Mouse (Mus musculus) lung, postnatal 0 days (tissue): ENCODE results near the gene Sec16b. TPM values are rescaled to one million over a fixed set of nuclear protein-coding genes. Genes with fewer than 3 reads are reported as not detected.
A peak's percentile ranks its signal among the peaks of the same experiment; 100 is the strongest.

Experiments used
- ATAC-seq: fragments of 200-750 bp; cut with Nextera tagmentation; 2 replicates; pipeline ENCODE4 v1.8.0; 2017; ENCODE audit warnings: moderate library complexity
- DNase-seq: peaks from one replicate; pipeline ENCODE4 v3.0.0-alpha.2; 2016; ENCODE audit warnings: low spot score
- H3K27ac ChIP-seq: fragments of 300-500 bp; sonication (generic); 2 replicates; pipeline ENCODE4 v1.5.1; 2014; ENCODE audit warnings: antibody characterized with exemption, mild to moderate bottlenecking, low read length, mixed read lengths
- H3K27me3 ChIP-seq: fragments of 300-500 bp; sonication (generic); replicated peaks from 2 replicates; pipeline ENCODE4 v1.6.1; 2014; ENCODE audit warnings: low read length, mixed read lengths; ENCODE audit not compliant: insufficient read depth
- H3K36me3 ChIP-seq: fragments of 300-500 bp; sonication (generic); 2 replicates; pipeline ENCODE4 v1.6.1; 2014; ENCODE audit warnings: low read length, mixed read lengths; ENCODE audit not compliant: insufficient read depth
- H3K4me1 ChIP-seq: fragments of 300-500 bp; sonication (generic); 2 replicates; pipeline ENCODE4 v1.6.1; 2014; ENCODE audit warnings: antibody characterized with exemption, low read depth, low read length, mixed read lengths; ENCODE audit not compliant: insufficient read depth
- H3K4me2 ChIP-seq: fragments of 300-500 bp; sonication (generic); replicated peaks from 2 replicates; pipeline ENCODE4 v1.6.1; 2014; ENCODE audit warnings: low read depth, mild to moderate bottlenecking, low read length, moderate library complexity, mixed read lengths
- H3K4me3 ChIP-seq: fragments of 300-500 bp; sonication (generic); 2 replicates; pipeline ENCODE4 v1.5.1; 2014; ENCODE audit warnings: low read depth, low read length
- H3K9ac ChIP-seq: fragments of 300-500 bp; sonication (generic); replicated peaks from 2 replicates; pipeline ENCODE4 v1.6.1; 2014; ENCODE audit warnings: low read depth, mild to moderate bottlenecking
- H3K9me3 ChIP-seq: fragments of 300-500 bp; sonication (generic); 2 replicates; pipeline ENCODE4 v1.6.1; 2016; ENCODE audit warnings: low read length, mixed read lengths
- CTCF ChIP-seq: IDR thresholded peaks from 2 replicates; pipeline ENCODE4 v1.5.1; 2016; ENCODE audit warnings: antibody characterized with exemption, mild to moderate bottlenecking
- EP300 ChIP-seq: IDR thresholded peaks from 2 replicates; pipeline ENCODE4 v1.6.1; 2016; ENCODE audit warnings: antibody characterized with exemption, mild to moderate bottlenecking, control low read depth
- WGBS: fragments of 180-500 bp; shearing (Covaris S2); extraction: QIAGEN DNeasy Blood & Tissue Kit; methylation state at CpG from one replicate; pipeline ENCODE4 v1.1.7; 2014; 5-methylcytosine and 5-hydroxymethylcytosine counted together
- polyA plus RNA-seq: library from polyadenylated mRNA; unstranded; fragments of >200 nt; fragmentation: Nextera tagmentation; extraction: Ambion mirVana; gene quantifications from 2 replicates; pipeline ENCODE4 v1.2.1, GENCODE M21; 2015

The Sec16b gene
- polyA plus RNA-seq, 1 experiment from 2014 or later: 1.2 TPM

DNA sequence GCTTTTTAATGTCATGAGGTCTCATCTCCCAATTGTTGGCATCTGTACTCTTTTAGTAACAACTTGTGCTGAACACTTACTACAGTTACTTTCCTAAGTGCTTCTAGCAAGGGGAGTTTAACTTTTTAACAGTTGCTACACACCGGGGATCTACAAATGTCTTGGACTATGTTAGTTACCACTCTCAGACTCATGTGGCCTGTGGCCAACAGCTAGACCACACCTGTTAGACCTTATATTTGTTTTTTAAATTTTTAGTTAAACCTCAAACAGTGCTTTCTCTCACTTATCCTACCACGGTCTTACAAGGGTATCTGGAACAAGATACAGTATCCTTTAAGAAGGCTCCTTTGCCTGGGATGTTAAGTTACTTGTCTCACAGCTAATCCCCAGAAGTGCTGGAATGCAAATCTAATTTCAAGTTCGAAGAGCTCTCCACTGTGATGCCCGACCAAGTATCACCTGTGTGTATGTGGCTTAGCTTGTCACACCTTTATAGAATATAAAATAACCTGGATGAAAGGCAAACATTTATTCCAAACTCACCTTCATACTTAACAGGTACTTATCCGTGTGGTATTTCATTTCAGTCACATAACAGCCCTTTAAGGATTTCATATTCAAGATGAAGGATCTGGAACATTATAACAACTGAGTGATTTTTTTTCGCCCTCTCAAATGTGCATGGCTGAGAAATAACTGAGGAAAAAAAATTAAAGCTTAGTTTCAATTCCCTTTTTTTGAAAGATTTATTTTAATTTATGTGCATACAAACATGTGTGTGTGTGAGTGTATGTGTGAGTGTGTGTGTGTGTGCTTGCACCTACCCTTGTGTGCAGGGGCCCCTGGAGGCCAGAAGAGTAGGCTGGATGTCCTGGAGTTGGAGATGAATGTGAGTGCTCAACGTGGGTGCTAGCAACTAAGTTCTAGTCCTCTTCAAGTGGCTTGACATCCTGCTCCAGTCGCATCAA, 10.6 kb downstream of the Sec16b start:
- ATAC-seq: peak; percentile 55
- whole genome bisulfite sequencing: 53% methylated on average over 8 of the region's 8 CpGs
- no peak overlapping the region for H3K27ac ChIP-seq

DNA sequence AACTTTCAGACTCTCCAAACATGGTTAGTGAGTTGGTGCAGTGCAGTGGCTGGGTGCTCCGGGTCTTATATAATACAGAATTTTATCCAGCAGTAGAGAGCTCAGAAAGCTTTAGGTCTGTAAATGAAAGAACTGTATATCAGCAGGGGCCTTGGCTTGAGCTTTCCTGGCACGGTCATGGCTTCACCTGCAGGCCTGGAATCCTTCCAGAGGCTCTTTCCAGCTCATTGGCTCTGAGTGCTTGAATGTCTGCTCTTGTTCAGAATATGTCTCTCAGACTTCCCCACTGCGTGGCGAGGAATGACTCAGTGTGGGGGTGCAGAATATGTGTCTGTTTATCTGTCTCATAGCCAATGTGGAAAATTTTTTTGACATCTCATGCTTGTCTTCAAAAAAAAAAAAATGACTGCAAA, 11.6 kb downstream of the Sec16b start:
- peaks cover 4% of the 10 kb centered on the region; the same call in 1 of the 2 replicates for H3K4me1 ChIP-seq
- H3K27me3 ChIP-seq: no peaks in the 10 kb centered on the region
- no peak overlapping the region for H3K4me3 ChIP-seq
- no peaks in the 10 kb centered on the region for H3K36me3 ChIP-seq
- peak; percentile 47 for DNase-seq
- no peak for TF ChIP-seq EP300
- no peak for TF ChIP-seq CTCF
- H3K4me2 ChIP-seq: no peak overlapping the region
- no peak overlapping the region for H3K27ac ChIP-seq
- H3K9me3 ChIP-seq: no peaks in the 10 kb centered on the region
- 32% methylated on average over 4 of the region's 4 CpGs for WGBS
- peak; percentile 43; the same call in 1 of the 2 replicates for ATAC-seq
- no peak overlapping the region for H3K9ac ChIP-seq

More for the DNA sequence above, 10.6 kb downstream of the Sec16b start:
- TF ChIP-seq CTCF (no peak), EP300 (no peak)
- Histone ChIP-seq H3K9me3 (no peaks in the 10 kb centered on the region), H3K36me3 (no peaks in the 10 kb centered on the region), H3K27me3 (no peaks in the 10 kb centered on the region), H3K9ac (no peak overlapping the region), H3K4me2 (no peak overlapping the region), H3K4me1 (peaks cover 4% of the 10 kb centered on the region; the same call in 1 of the 2 replicates), H3K4me3 (no peak overlapping the region)
- DNase-seq: peak; percentile 27

DNA sequence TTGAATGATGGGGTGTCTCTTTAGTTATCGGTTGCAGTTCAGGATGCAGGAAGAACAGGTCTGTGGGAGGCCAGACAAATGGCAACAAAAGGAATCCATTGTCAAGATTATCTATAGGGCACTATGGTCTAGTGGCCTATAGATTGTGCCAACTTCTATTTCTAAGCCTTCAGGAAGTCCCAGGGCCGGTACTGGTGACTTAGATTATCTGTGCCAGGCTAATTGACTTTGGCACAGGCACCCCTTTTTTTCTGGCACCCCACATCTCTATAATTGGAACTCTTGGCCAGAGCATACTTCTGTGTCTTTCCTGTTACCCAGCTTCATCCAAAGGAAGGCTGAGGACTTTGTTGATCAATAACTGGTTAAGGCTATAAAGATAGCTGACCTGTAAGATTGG, 12.9 kb downstream of the Sec16b start:
- no peak overlapping the region for H3K9ac ChIP-seq
- H3K4me2 ChIP-seq: no peak overlapping the region
- H3K4me1 ChIP-seq: peaks cover 4% of the 10 kb centered on the region; the same call in 1 of the 2 replicates
- H3K9me3 ChIP-seq: no peaks in the 10 kb centered on the region
- 61% methylated on average over 2 of the region's 2 CpGs for WGBS
- H3K27ac ChIP-seq: no peak overlapping the region
- H3K36me3 ChIP-seq: no peaks in the 10 kb centered on the region
- no peak overlapping the region for H3K4me3 ChIP-seq
- TF ChIP-seq CTCF: no peak
- no peak for TF ChIP-seq EP300
- DNase-seq: no peak
- no peaks in the 10 kb centered on the region for H3K27me3 ChIP-seq
- ATAC-seq: no peak

DNA sequence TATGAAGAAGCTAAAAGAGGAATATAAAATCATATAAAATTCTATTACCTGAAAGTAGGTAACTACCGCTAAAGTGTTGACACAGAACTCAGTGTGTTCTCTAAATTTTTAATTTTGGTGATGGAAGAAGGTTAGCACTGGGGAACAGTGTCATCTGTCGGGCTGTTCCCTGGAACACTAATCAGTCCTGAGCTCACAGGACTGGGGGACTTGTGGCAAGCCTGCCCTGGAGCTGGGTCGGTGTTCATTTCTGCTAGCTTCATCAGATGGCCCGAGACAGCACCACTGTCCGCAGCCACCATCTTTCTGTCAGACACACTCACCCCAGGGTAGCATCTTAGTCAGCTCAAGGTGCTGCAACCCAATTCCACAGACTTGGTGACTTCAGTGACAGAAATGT, 15.8 kb downstream of the Sec16b start:
- no peak for TF ChIP-seq EP300
- Histone ChIP-seq H3K27me3 (no peaks in the 10 kb centered on the region), H3K9me3 (no peaks in the 10 kb centered on the region), H3K36me3 (no peaks in the 10 kb centered on the region), H3K4me2 (no peak overlapping the region), H3K27ac (no peak overlapping the region), H3K4me1 (no peaks in the 10 kb centered on the region; the same call in 1 of the 2 replicates), H3K9ac (no peak overlapping the region), H3K4me3 (no peak overlapping the region)
- no peak for ATAC-seq
- DNase-seq: no peak
- WGBS: 93% methylated on average over 5 of the region's 5 CpGs

DNA sequence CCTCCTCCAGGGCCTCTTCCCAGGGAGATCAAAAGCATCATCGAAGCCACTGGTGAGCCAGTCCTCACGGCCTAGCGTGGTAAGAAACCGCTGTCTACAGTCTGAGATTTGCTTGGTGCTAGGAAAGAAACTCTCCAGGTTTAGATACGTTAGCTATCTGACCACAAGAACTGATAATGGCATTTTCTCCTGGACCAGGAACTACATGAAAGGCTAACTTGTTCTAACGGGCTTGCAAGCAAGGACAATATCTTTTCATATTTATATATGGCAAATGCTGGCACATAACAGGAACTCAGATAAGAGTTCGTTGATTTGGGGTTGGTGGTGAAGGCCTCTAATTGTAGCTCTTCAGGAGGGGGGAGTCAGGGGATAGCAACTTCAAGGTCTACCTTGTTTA, 18.2 kb downstream of the Sec16b start:
- H3K4me1 ChIP-seq: no peaks in the 10 kb centered on the region; the same call in 1 of the 2 replicates
- no peak overlapping the region for H3K9ac ChIP-seq
- H3K9me3 ChIP-seq: no peaks in the 10 kb centered on the region
- no peaks in the 10 kb centered on the region for H3K36me3 ChIP-seq
- no peak for TF ChIP-seq EP300
- no peak for TF ChIP-seq CTCF
- DNase-seq (no peak), ATAC-seq (no peak)
- no peak overlapping the region for H3K4me2 ChIP-seq
- 59% methylated on average over 7 of the region's 7 CpGs for WGBS
- no peak overlapping the region for H3K27ac ChIP-seq
- no peak overlapping the region for H3K4me3 ChIP-seq
- H3K27me3 ChIP-seq: no peaks in the 10 kb centered on the region

DNA sequence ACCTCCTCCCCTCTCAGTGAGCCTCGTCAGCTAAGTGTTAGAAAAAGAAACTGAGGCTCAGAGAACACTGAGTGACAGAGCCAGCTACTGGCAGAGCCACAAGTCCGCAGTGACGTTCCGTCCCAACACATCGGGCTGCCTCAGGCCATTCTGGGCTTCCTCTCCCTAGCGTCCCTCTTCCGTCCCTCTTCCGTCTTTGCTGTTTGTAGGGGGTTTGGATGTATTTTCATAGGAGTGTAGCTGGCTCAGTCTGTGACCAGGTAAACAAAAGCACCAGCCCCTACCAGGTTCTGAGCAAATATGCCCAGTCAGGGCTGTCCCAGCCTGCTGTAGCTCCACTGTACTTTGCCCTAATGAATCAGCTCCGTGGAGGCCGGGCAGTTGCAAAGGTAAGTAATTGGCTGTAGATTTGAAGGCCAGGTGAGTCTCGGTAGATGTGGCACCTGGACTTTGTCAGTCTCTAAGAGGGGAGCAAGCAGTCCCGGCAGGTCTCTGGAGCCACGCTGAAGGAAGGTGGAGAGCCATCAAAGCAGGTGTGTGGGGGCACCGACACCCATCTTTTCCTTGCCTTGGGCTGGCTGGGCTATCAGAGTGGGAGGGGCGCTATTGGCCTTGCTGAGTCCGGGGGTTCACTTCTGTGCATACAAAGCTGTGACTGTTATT, 19.3 kb downstream of the Sec16b start:
- DNase-seq: no peak

More for the DNA sequence above, 19.3 kb downstream of the Sec16b start:
- H3K4me3 ChIP-seq: no peak overlapping the region
- no peak overlapping the region for H3K27ac ChIP-seq
- H3K9me3 ChIP-seq: no peaks in the 10 kb centered on the region
- no peaks in the 10 kb centered on the region for H3K36me3 ChIP-seq
- no peaks in the 10 kb centered on the region for H3K27me3 ChIP-seq
- no peak for TF ChIP-seq EP300
- TF ChIP-seq CTCF: no peak
- H3K9ac ChIP-seq: no peak overlapping the region
- ATAC-seq: no peak
- H3K4me1 ChIP-seq: no peaks in the 10 kb centered on the region; the same call in 1 of the 2 replicates
- no peak overlapping the region for H3K4me2 ChIP-seq
- 65% methylated on average over 16 of the region's 16 CpGs for WGBS
